Mouse (Mus musculus) MEL (cell line): ENCODE measurements around the gene Atp6v0a2. TPM values are rescaled to one million over a fixed set of nuclear protein-coding genes. Genes with fewer than 3 reads are reported as not detected.

ENCODE experiments used
- DNase-seq: peaks from one replicate; pipeline ENCODE4 v3.0.0; 2011; ENCODE audit warnings: low read depth, low spot score
- H3K27ac ChIP-seq: 2 replicates; pipeline ENCODE4 v1.5.1; 2012; ENCODE audit warnings: low read depth, mild to moderate bottlenecking, control low read depth, low read length, moderate library complexity; ENCODE audit not compliant: control insufficient read depth
- H3K27me3 ChIP-seq, 2 experiments: fragments of 150-350 bp in 1 of 2; sonication (generic) in 1 of 2; 2 replicates each; pipeline ENCODE4 v1.6.1; 2012; ENCODE audit warnings: low read length in 2 of 2, mild to moderate bottlenecking in 2 of 2, improper control_type of control experiment in 1 of 2, moderate library complexity in 1 of 2; ENCODE audit not compliant: insufficient read depth in 2 of 2, control insufficient read depth in 1 of 2
- H3K36me3 ChIP-seq, 2 experiments: 2 replicates each; pipeline ENCODE4 v1.6.1; 2012 to 2014; ENCODE audit warnings: low read length in 2 of 2, improper control_type of control experiment in 1 of 2, inconsistent platforms in 1 of 2, mild to moderate bottlenecking in 1 of 2; ENCODE audit not compliant: insufficient read depth in 2 of 2, control insufficient read depth in 1 of 2
- H3K4me1 ChIP-seq, 2 experiments: fragments of 150-350 bp in 1 of 2; sonication (generic) in 1 of 2; 2 replicates each; pipeline ENCODE4 v1.6.1; 2012; ENCODE audit warnings: low read length in 2 of 2, improper control_type of control experiment in 1 of 2, mild to moderate bottlenecking in 1 of 2; ENCODE audit not compliant: insufficient read depth in 2 of 2, control insufficient read depth in 1 of 2
- H3K4me3 ChIP-seq, 2 experiments: fragments of 150-350 bp in 1 of 2; sonication (generic) in 1 of 2; 2 replicates each; pipeline ENCODE4 v1.5.1; 2012; ENCODE audit warnings: low read depth in 2 of 2, low read length in 2 of 2, mild to moderate bottlenecking in 2 of 2, moderate library complexity in 2 of 2, control low read depth in 1 of 2, improper control_type of control experiment in 1 of 2; ENCODE audit not compliant: control insufficient read depth in 1 of 2, insufficient read depth in 1 of 2
- H3K79me2 ChIP-seq: 2 replicates; pipeline ENCODE4 v1.6.1; 2012; ENCODE audit warnings: mild to moderate bottlenecking, low read length, moderate library complexity; ENCODE audit not compliant: control insufficient read depth, poor library complexity, insufficient read depth
- H3K9ac ChIP-seq: 2 replicates; pipeline ENCODE4 v1.6.1; 2012; ENCODE audit warnings: low read depth, mild to moderate bottlenecking, control low read depth, low read length, moderate library complexity; ENCODE audit not compliant: control insufficient read depth, poor library complexity, severe bottlenecking
- H3K9me3 ChIP-seq: fragments of 150-350 bp; sonication (generic); replicated peaks from 2 replicates; pipeline ENCODE4 v1.6.1; 2012; ENCODE audit warnings: mild to moderate bottlenecking, low read length, improper control_type of control experiment, moderate library complexity; ENCODE audit not compliant: insufficient read depth
- BHLHE40 ChIP-seq: IDR thresholded peaks from 2 replicates; pipeline ENCODE4 v1.6.1; 2012; ENCODE audit warnings: low read depth, mild to moderate bottlenecking, inconsistent platforms, low read length, improper control_type of control experiment, borderline replicate concordance
- CHD2 ChIP-seq: IDR thresholded peaks from 2 replicates; pipeline ENCODE4 v1.6.1; 2011; ENCODE audit warnings: low read length, improper control_type of control experiment
- CTCF ChIP-seq, 3 experiments: IDR thresholded peaks in 2 of 3; conservative IDR thresholded peaks in 1 of 3; 2 replicates each; pipeline ENCODE4 v1.5.1; 2011 to 2012; ENCODE audit warnings: low read length in 3 of 3, low read depth in 2 of 3, mild to moderate bottlenecking in 2 of 3, improper control_type of control experiment in 1 of 3, inconsistent platforms in 1 of 3, mixed read lengths in 1 of 3, moderate library complexity in 1 of 3; ENCODE audit not compliant: control insufficient read depth in 1 of 3, insufficient read depth in 1 of 3, poor library complexity in 1 of 3, severe bottlenecking in 1 of 3
- E2F4 ChIP-seq: IDR thresholded peaks from 2 replicates; pipeline ENCODE4 v1.6.1; 2011; ENCODE audit warnings: low read depth, low read length, improper control_type of control experiment, borderline replicate concordance
- ETS1 ChIP-seq: IDR thresholded peaks from 2 replicates; pipeline ENCODE4 v1.6.1; 2012; ENCODE audit warnings: low read depth, mild to moderate bottlenecking, inconsistent platforms, low read length, improper control_type of control experiment, moderate library complexity
- GABPA ChIP-seq: IDR thresholded peaks from 2 replicates; pipeline ENCODE4 v1.6.1; 2012; ENCODE audit warnings: low read depth, mild to moderate bottlenecking, inconsistent platforms, low read length, improper control_type of control experiment, moderate library complexity
- GATA1 ChIP-seq: IDR thresholded peaks from 2 replicates; pipeline ENCODE4 v1.6.1; 2011; ENCODE audit warnings: low read depth, low read length, improper control_type of control experiment
- HCFC1 ChIP-seq: IDR thresholded peaks from 2 replicates; pipeline ENCODE4 v1.6.1; 2012; ENCODE audit warnings: low read depth, mild to moderate bottlenecking, inconsistent platforms, low read length, improper control_type of control experiment, moderate library complexity
- JUND ChIP-seq: IDR thresholded peaks from 2 replicates; pipeline ENCODE4 v1.6.1; 2011; ENCODE audit warnings: low read depth, mild to moderate bottlenecking, improper control_type of control experiment, low read length
- KAT2A ChIP-seq: conservative IDR thresholded peaks from 2 replicates; pipeline ENCODE4 v1.6.1; 2012; ENCODE audit warnings: low read depth, low read length, improper control_type of control experiment, inconsistent platforms
- MAFK ChIP-seq: IDR thresholded peaks from 2 replicates; pipeline ENCODE4 v1.6.1; 2011; ENCODE audit warnings: low read depth, mild to moderate bottlenecking, low read length, improper control_type of control experiment, borderline replicate concordance
- MAZ ChIP-seq: IDR thresholded peaks from 2 replicates; pipeline ENCODE4 v1.6.1; 2012; ENCODE audit warnings: low read depth, mild to moderate bottlenecking, inconsistent platforms, low read length, improper control_type of control experiment
- MEF2A ChIP-seq: IDR thresholded peaks from 2 replicates; pipeline ENCODE4 v1.6.1; 2014; ENCODE audit warnings: low read depth, mild to moderate bottlenecking, inconsistent platforms, low read length, improper control_type of control experiment; ENCODE audit not compliant: poor library complexity, insufficient replicate concordance, severe bottlenecking; ENCODE audit errors: extremely low read depth
- MXI1 ChIP-seq: IDR thresholded peaks from 2 replicates; pipeline ENCODE4 v1.6.1; 2011; ENCODE audit warnings: mild to moderate bottlenecking, low read depth, low read length, improper control_type of control experiment
- MYB ChIP-seq: IDR thresholded peaks from 2 replicates; pipeline ENCODE4 v1.6.1; 2011; ENCODE audit warnings: mild to moderate bottlenecking, low read depth, low read length, improper control_type of control experiment
- NELFE ChIP-seq: IDR thresholded peaks from 2 replicates; pipeline ENCODE4 v1.6.1; 2011; ENCODE audit warnings: low read depth, low read length, improper control_type of control experiment
- NRF1 ChIP-seq: IDR thresholded peaks from 2 replicates; pipeline ENCODE4 v1.6.1; 2014; ENCODE audit warnings: low read depth, mild to moderate bottlenecking, inconsistent platforms, low read length, improper control_type of control experiment, moderate library complexity; ENCODE audit not compliant: poor library complexity, insufficient read depth, severe bottlenecking
- POLR2A ChIP-seq, 2 experiments: IDR thresholded peaks; 2 replicates each; pipeline ENCODE4 v1.6.1; 2011 to 2012; ENCODE audit warnings: low read length in 2 of 2, mild to moderate bottlenecking in 2 of 2, control low read depth in 1 of 2, improper control_type of control experiment in 1 of 2, low read depth in 1 of 2, moderate library complexity in 1 of 2; ENCODE audit not compliant: control insufficient read depth in 1 of 2, insufficient read depth in 1 of 2, poor library complexity in 1 of 2
- POLR2AphosphoS5 ChIP-seq: IDR thresholded peaks from 2 replicates; pipeline ENCODE4 v1.6.1; 2012; ENCODE audit warnings: low read depth, borderline replicate concordance, mild to moderate bottlenecking, inconsistent platforms, low read length, moderate library complexity, mixed read lengths
- RAD21 ChIP-seq: IDR thresholded peaks from 2 replicates; pipeline ENCODE4 v1.6.1; 2011; ENCODE audit warnings: mild to moderate bottlenecking, low read depth, low read length, improper control_type of control experiment
- RCOR1 ChIP-seq: IDR thresholded peaks from 2 replicates; pipeline ENCODE4 v1.6.1; 2012; ENCODE audit warnings: low read depth, mild to moderate bottlenecking, inconsistent platforms, low read length, improper control_type of control experiment
- SIN3A ChIP-seq: IDR thresholded peaks from 2 replicates; pipeline ENCODE4 v1.6.1; 2012; ENCODE audit warnings: low read length, improper control_type of control experiment, inconsistent platforms
- SMC3 ChIP-seq: IDR thresholded peaks from 2 replicates; pipeline ENCODE4 v1.6.1; 2011; ENCODE audit warnings: low read depth, low read length, improper control_type of control experiment
- TAL1 ChIP-seq: IDR thresholded peaks from 2 replicates; pipeline ENCODE4 v1.6.1; 2012; ENCODE audit warnings: mild to moderate bottlenecking, inconsistent platforms, low read length, moderate library complexity, mixed read lengths
- TCF12 ChIP-seq: IDR thresholded peaks from 2 replicates; pipeline ENCODE4 v1.6.1; 2014; ENCODE audit warnings: low read depth, mild to moderate bottlenecking, inconsistent platforms, low read length, improper control_type of control experiment, moderate library complexity
- UBTF ChIP-seq: IDR thresholded peaks from 2 replicates; pipeline ENCODE4 v1.6.1; 2012; ENCODE audit warnings: low read depth, mild to moderate bottlenecking, inconsistent platforms, low read length, improper control_type of control experiment, moderate library complexity, borderline replicate concordance; ENCODE audit not compliant: insufficient read depth
- USF1 ChIP-seq: IDR thresholded peaks from 2 replicates; pipeline ENCODE4 v1.6.1; 2014; ENCODE audit warnings: low read depth, mild to moderate bottlenecking, inconsistent platforms, low read length, improper control_type of control experiment, moderate library complexity
- USF2 ChIP-seq, 2 experiments: IDR thresholded peaks; 2 replicates each; pipeline ENCODE4 v1.6.1; 2011 to 2012; ENCODE audit warnings: improper control_type of control experiment in 2 of 2, low read length in 2 of 2, borderline replicate concordance in 1 of 2, inconsistent platforms in 1 of 2, low read depth in 1 of 2, mild to moderate bottlenecking in 1 of 2; ENCODE audit not compliant: insufficient read depth in 1 of 2
- ZC3H11A ChIP-seq: IDR thresholded peaks from 2 replicates; pipeline ENCODE4 v1.6.1; 2012; ENCODE audit warnings: low read depth, mild to moderate bottlenecking, inconsistent platforms, low read length, improper control_type of control experiment
- ZNF384 ChIP-seq: IDR thresholded peaks from 2 replicates; pipeline ENCODE4 v1.6.1; 2012; ENCODE audit warnings: low read depth, mild to moderate bottlenecking, inconsistent platforms, low read length, improper control_type of control experiment
- polyA plus RNA-seq, 2 experiments: library from polyadenylated mRNA; stranded (reverse) in 1 of 2; unstranded in 1 of 2; fragments of >175 nt in 1 of 2; fragments of >200 nt in 1 of 2; gene quantifications; 2 replicates each; pipeline versions ENCODE4 v1.2.1 to v1.2.4; 2012; ENCODE audit warnings: low replicate concordance in 2 of 2, low read depth in 1 of 2; ENCODE audit not compliant: insufficient read length in 2 of 2, insufficient read depth in 1 of 2, missing spikeins in 1 of 2
- total RNA-seq: library from RNA; depleted of rRNA; stranded (reverse); fragments of 300-350 nt; gene quantifications from 2 replicates; pipeline ENCODE4 v1.2.3, GENCODE M21; 2012

The Atp6v0a2 gene
- total and polyA plus RNA-seq, 3 experiments = 30.0 to 31.0 TPM; not detected in 1

DNA sequence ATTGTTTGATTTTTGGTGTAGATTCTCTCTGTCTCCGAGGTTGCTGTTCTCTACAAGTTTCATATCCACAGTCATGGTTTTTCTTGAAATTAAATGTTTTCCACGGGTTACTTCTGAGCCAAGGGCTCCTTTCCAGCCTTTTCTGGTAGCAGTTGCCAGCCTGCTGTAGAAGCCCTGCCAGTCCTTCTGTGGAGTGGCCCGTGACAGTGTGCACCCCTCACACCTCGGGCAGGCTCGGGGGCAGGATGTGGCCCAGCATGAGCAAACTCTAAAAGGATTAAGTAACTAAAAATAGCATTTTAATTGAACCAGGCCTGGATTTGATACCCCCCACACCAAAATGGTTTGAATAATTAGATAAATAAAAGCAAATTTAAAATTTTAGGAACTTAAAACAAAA is 4.1 kb downstream of the Atp6v0a2 start:
- no peak for DNase-seq
- TF ChIP-seq JUND = no peak
- no peak for TF ChIP-seq MXI1
- TF ChIP-seq ZNF384 = no peak
- TF ChIP-seq E2F4 = no peak
- no peak for TF ChIP-seq RAD21
- no peak for TF ChIP-seq BHLHE40
- TF ChIP-seq MAZ = no peak
- TF ChIP-seq NRF1 = no peak
- no peak for TF ChIP-seq GATA1
- no peak for TF ChIP-seq ZC3H11A
- no peak for TF ChIP-seq MAFK
- no peak for TF ChIP-seq POLR2AphosphoS5
- TF ChIP-seq SIN3A = no peak
- no peak for TF ChIP-seq RCOR1
- no peak for TF ChIP-seq CHD2
- no peak for TF ChIP-seq TAL1
- TF ChIP-seq CTCF (IDR thresholded peaks at IDR 0.05 in 2 of 3, conservative IDR thresholded peaks at IDR 0.05 in 1 of 3; ENCODE audit: control insufficient read depth in 1 of 3, insufficient read depth in 1 of 3, low read depth in 2 of 3, low read length in 3 of 3, poor library complexity in 1 of 3, severe bottlenecking in 1 of 3) = no peak
- no peak for TF ChIP-seq NELFE
- no peak for TF ChIP-seq MEF2A
- H3K36me3 ChIP-seq = peaks cover 5 to 47% of the 10 kb centered on the region in 2 experiments
- H3K27me3 ChIP-seq = no peaks in the 10 kb centered on the region
- H3K9ac ChIP-seq = no peak overlapping the region
- no peak overlapping the region for H3K27ac ChIP-seq
- no peak overlapping the region for H3K4me3 ChIP-seq
- peaks cover 23% of the 10 kb centered on the region for H3K79me2 ChIP-seq
- peaks cover 20 to 54% of the 10 kb centered on the region in 2 experiments for H3K4me1 ChIP-seq
- no peaks in the 10 kb centered on the region for H3K9me3 ChIP-seq

DNA sequence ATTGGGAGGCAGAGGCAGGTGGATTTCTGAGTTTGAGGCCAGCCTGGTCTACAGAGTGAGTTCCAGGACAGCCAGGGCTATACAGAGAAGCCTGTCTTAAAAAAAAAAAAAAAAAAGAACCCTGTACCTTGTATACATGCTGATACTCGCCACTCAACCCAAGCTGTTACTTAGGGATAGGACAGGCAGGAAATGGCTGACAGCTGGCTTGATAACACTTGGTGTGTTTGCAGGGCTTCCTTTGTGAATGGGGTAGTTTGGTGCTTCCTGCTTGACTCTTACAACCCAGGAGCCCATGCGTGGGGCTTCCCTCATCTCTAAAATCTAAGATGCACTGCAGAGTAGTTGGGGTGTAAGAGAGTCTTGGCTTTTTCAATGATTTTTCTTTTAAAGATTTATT is 5.0 kb downstream of the Atp6v0a2 start:
- H3K36me3 ChIP-seq = peaks cover 5 to 44% of the 10 kb centered on the region in 2 experiments
- peak; percentile 94 for DNase-seq
- H3K27ac ChIP-seq = peak overlapping the region; percentile 68
- peaks cover 17 to 50% of the 10 kb centered on the region in 2 experiments for H3K4me1 ChIP-seq
- no peaks in the 10 kb centered on the region for H3K9me3 ChIP-seq
- peaks cover 23% of the 10 kb centered on the region for H3K79me2 ChIP-seq
- no peak overlapping the region for H3K9ac ChIP-seq
- H3K27me3 ChIP-seq = no peaks in the 10 kb centered on the region
- H3K4me3 ChIP-seq = no peak overlapping the region
- no peak for TF ChIP-seq MYB
- no peak for TF ChIP-seq UBTF
- no peak for TF ChIP-seq CHD2
- TF ChIP-seq MXI1 = peak; percentile 80
- TF ChIP-seq SIN3A = peak; percentile 95
- TF ChIP-seq KAT2A = no peak
- TF ChIP-seq ZNF384 = peak; percentile 98
- no peak for TF ChIP-seq POLR2A (IDR thresholded peaks at IDR 0.05; ENCODE audit: control insufficient read depth in 1 of 2, insufficient read depth in 1 of 2, low read depth in 1 of 2, low read length in 2 of 2, poor library complexity in 1 of 2)
- peak; percentile 97 for TF ChIP-seq ETS1
- TF ChIP-seq POLR2AphosphoS5 = no peak
- TF ChIP-seq CTCF (IDR thresholded peaks at IDR 0.05 in 2 of 3, conservative IDR thresholded peaks at IDR 0.05 in 1 of 3; ENCODE audit: control insufficient read depth in 1 of 3, insufficient read depth in 1 of 3, low read depth in 2 of 3, low read length in 3 of 3, poor library complexity in 1 of 3, severe bottlenecking in 1 of 3) = no peak
- peak; percentile 95 for TF ChIP-seq TAL1
- TF ChIP-seq USF1 = no peak
- peak; percentile 96 for TF ChIP-seq TCF12
- peak; percentile 96 for TF ChIP-seq GATA1
- peak; percentile 67 for TF ChIP-seq HCFC1
- no peak for TF ChIP-seq BHLHE40
- TF ChIP-seq USF2 (IDR thresholded peaks at IDR 0.05; ENCODE audit: borderline replicate concordance in 1 of 2, insufficient read depth in 1 of 2, low read depth in 1 of 2, low read length in 2 of 2) = no peak
- no peak for TF ChIP-seq GABPA
- no peak for TF ChIP-seq MAFK
- no peak for TF ChIP-seq SMC3
- peak; percentile 31; the same call in 1 of the 2 replicates for TF ChIP-seq RCOR1
- TF ChIP-seq E2F4 = no peak
